Mouse (Mus musculus): ENCODE measurements at regions not wholly inside any gene's neighbourhood (a gene's known extent, or its start where the extent isn't known, plus 50 kb on each side); places are given as distances from the start of the nearest gene placed in this dataset.

DNA sequence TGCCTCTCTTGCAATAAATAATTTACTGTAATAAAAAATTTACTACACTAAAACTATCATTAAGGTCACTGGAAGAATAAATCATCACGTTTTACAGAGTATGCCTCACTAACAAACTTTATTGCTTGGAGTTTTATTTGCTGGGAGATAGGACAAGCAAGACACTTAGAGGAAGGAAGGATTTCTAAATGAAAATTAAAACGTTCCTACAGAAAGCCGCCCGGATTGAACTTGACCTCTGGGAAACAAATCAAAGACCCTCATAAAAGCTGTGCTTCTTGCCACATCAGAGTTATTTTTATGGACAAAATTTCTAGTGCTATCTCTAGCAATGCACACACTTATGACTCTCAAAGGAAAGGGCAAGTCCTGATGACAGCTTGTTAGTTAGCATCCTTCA, 156.6 kb downstream of the Prr30 start:
- Histone ChIP-seq H3K36me3 (replicated peaks in 1 of 2; ENCODE audit: control insufficient read depth in 1 of 2, insufficient read depth in 1 of 2, low read length in 1 of 2) (no peaks in the 10 kb centered on the region), H3K27me3 (replicated peaks) (no peaks in the 10 kb centered on the region), H3K27ac (ENCODE audit: insufficient read depth, low read depth) (no peak overlapping the region), H3K9ac (ENCODE audit: insufficient read depth, low read depth) (no peak overlapping the region), H3K4me2 (ENCODE audit: insufficient read depth, low read depth, poor library complexity, severe bottlenecking) (no peak overlapping the region), H3K4me1 (ENCODE audit: control insufficient read depth in 1 of 2, insufficient read depth in 2 of 2) (no peaks in the 10 kb centered on the region), H3K4me3 (replicated peaks in 1 of 3; ENCODE audit: low read depth in 2 of 3, low read length in 2 of 3, poor library complexity in 1 of 3) (no peak overlapping the region), H3K9me3 (replicated peaks; ENCODE audit: low read length) (no peaks in the 10 kb centered on the region), H3K79me2 (replicated peaks; ENCODE audit: control insufficient read depth, extremely low read depth, insufficient read depth, poor library complexity, severe bottlenecking) (no peaks in the 10 kb centered on the region)
- no peak for DNase-seq (ENCODE audit: extremely low read depth)
- dilution Hi-C loops (cut with MboI; ENCODE audit: extremely low pct_ligation_motif_present, extremely low pct_unique_long_range_greater_than_20kb, low sequenced_read_pairs) = no loop called here
- no peak for TF ChIP-seq CHD1 (IDR thresholded peaks at IDR 0.05; ENCODE audit: low read depth, low read length)
- in situ Hi-C loops (cut with MboI; ENCODE audit: low pct_ligation_motif_present, low pct_unique_long_range_greater_than_20kb, low sequenced_read_pairs) = no loop called here

DNA sequence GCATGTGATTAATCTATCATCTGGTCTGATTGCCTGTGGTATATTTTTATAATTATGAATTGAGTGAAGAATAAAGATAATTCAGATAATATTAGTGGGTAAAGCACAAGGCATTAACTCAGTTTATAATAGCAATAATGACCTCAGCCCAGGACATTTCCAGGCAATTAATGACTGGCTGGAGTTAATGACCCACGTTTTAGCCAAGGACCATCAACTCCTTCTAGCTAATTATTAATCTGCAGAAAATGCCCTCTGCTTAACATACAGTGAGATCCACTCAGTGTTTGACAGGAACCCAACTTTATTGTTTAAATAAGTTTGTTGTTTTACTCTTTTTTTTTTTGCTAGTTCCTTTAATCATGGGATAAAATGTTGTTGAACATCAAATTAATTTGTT, 199.1 kb downstream of the Prr30 start:
- H3K79me2 ChIP-seq (replicated peaks; ENCODE audit: control insufficient read depth, extremely low read depth, insufficient read depth, poor library complexity, severe bottlenecking) = no peaks in the 10 kb centered on the region
- dilution Hi-C loops (cut with MboI; ENCODE audit: extremely low pct_ligation_motif_present, extremely low pct_unique_long_range_greater_than_20kb, low sequenced_read_pairs) = no loop called here
- TF ChIP-seq MXI1 (IDR thresholded peaks at IDR 0.05; ENCODE audit: low read depth, low read length) = no peak
- no peak for TF ChIP-seq POLR2AphosphoS2 (IDR thresholded peaks at IDR 0.05; ENCODE audit: low read depth, low read length)

DNA sequence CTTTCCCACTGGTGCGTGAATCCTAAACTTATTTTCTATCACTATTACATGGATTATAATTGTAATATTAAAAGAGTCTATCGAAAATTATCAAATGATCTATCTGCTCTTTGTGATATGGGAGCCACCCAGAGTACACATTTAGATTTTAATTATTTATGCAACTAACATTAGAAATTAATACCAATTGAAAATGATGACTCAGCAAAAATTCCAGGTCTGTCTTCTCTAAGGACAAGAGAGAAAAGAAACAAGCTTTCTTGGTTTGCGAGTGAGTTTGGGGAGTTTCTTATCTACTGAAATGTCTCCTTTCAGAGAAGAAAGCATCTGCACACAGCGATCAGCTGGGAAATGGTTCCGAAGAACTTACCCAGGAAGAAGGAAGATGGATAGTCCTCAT, 219.4 kb downstream of the Prr30 start:
- H3K36me3 ChIP-seq (replicated peaks in 1 of 2; ENCODE audit: control insufficient read depth in 1 of 2, insufficient read depth in 1 of 2, low read length in 1 of 2) = no peaks in the 10 kb centered on the region
- no peaks in the 10 kb centered on the region for H3K27me3 ChIP-seq (replicated peaks)
- no peak for TF ChIP-seq RAD21 (IDR thresholded peaks at IDR 0.05; ENCODE audit: low read depth, low read length)
- TF ChIP-seq MAFK (IDR thresholded peaks at IDR 0.05; ENCODE audit: insufficient replicate concordance, low read length) = peak; percentile 99
- TF ChIP-seq SIN3A (IDR thresholded peaks at IDR 0.05; ENCODE audit: low read length) = no peak
- no peak for TF ChIP-seq KAT2A (IDR thresholded peaks at IDR 0.05; ENCODE audit: insufficient replicate concordance, low read length)
- TF ChIP-seq MAX (IDR thresholded peaks at IDR 0.05; ENCODE audit: low read length) = no peak
- no peak for TF ChIP-seq ZC3H11A (IDR thresholded peaks at IDR 0.05; ENCODE audit: low read depth, low read length)
- TF ChIP-seq NELFE (IDR thresholded peaks at IDR 0.05; ENCODE audit: low read depth, low read length) = no peak
- H3K9ac ChIP-seq (ENCODE audit: insufficient read depth, low read depth) = no peak overlapping the region
- H3K79me2 ChIP-seq (replicated peaks; ENCODE audit: control insufficient read depth, extremely low read depth, insufficient read depth, poor library complexity, severe bottlenecking) = no peaks in the 10 kb centered on the region
- no peaks in the 10 kb centered on the region for H3K4me1 ChIP-seq (ENCODE audit: control insufficient read depth in 1 of 2, insufficient read depth in 2 of 2)
- in situ Hi-C loops (cut with MboI; ENCODE audit: low pct_ligation_motif_present, low pct_unique_long_range_greater_than_20kb, low sequenced_read_pairs) = no loop called here
- H3K9me3 ChIP-seq (replicated peaks; ENCODE audit: low read length) = no peaks in the 10 kb centered on the region
- H3K27ac ChIP-seq (ENCODE audit: insufficient read depth, low read depth) = no peak overlapping the region
- no peak for DNase-seq (ENCODE audit: extremely low read depth)
- H3K4me3 ChIP-seq (replicated peaks in 1 of 3; ENCODE audit: low read depth in 2 of 3, low read length in 2 of 3, poor library complexity in 1 of 3) = no peak overlapping the region
- dilution Hi-C loops (cut with MboI; ENCODE audit: extremely low pct_ligation_motif_present, extremely low pct_unique_long_range_greater_than_20kb, low sequenced_read_pairs) = no loop called here
- H3K4me2 ChIP-seq (ENCODE audit: insufficient read depth, low read depth, poor library complexity, severe bottlenecking) = no peak overlapping the region

More for the DNA sequence above, 199.1 kb downstream of the Prr30 start:
- in situ Hi-C loops (cut with MboI; ENCODE audit: low pct_ligation_motif_present, low pct_unique_long_range_greater_than_20kb, low sequenced_read_pairs) = no loop called here
- Histone ChIP-seq H3K27ac (ENCODE audit: insufficient read depth, low read depth) (no peak overlapping the region), H3K9ac (ENCODE audit: insufficient read depth, low read depth) (no peak overlapping the region), H3K27me3 (replicated peaks) (no peaks in the 10 kb centered on the region), H3K4me2 (ENCODE audit: insufficient read depth, low read depth, poor library complexity, severe bottlenecking) (no peak overlapping the region), H3K9me3 (replicated peaks; ENCODE audit: low read length) (no peaks in the 10 kb centered on the region), H3K36me3 (replicated peaks in 1 of 2; ENCODE audit: control insufficient read depth in 1 of 2, insufficient read depth in 1 of 2, low read length in 1 of 2) (no peaks in the 10 kb centered on the region), H3K4me3 (replicated peaks in 1 of 3; ENCODE audit: low read depth in 2 of 3, low read length in 2 of 3, poor library complexity in 1 of 3) (no peak overlapping the region), H3K4me1 (ENCODE audit: control insufficient read depth in 1 of 2, insufficient read depth in 2 of 2) (no peaks in the 10 kb centered on the region)
- DNase-seq (ENCODE audit: extremely low read depth) = no peak
